Mouse (Mus musculus): ENCODE data around the gene Arl4a. TPM values are rescaled to one million over a fixed set of nuclear protein-coding genes. Genes with fewer than 3 reads are reported as not detected.

Arl4a gene
- polyA plus RNA-seq (2017; shearing (Covaris generic)): 10 to 100 TPM; 83.7 to 93.0 (median 88.4) TPM

DNA sequence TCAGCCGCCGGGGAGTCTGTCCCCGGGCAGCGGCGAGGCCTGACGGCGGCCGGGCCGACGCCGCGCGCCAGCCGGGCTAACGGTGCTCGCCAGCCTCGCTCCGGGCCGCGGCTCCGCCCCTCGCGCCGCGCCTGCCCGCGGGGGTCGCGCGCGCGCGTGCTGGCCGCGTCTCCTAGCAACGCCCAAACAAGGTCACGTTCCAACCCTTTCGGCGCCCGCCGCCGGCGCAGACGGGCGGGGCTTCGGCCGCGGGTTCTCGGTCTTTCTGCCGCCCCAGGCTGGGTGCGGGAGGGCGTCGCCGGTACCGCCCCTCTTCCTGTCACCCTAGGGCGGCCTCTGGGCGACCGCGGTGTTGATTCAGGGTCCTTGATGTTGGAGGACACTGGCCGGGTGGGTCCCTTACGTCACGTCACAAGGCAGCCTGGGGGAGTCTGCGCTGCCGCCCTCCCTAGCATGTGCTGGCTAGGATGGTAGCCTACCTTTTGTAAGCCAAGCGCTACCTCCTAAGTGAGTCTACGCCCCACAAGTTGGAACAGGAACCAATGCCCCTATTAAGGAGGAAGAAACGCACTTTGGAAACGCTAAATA lies at the start of gene Arl4a:
Gene Arl4a (minus strand): TSS at position 150 of the 588 bp plus-strand sequence.
- ATAC-seq: peak; percentile 67

- ATAC-seq: no peak
Measured at GRCm38 (mm10) chr12:40085731-40086322, 48.0 kb upstream of the Arl4a start.

DNA sequence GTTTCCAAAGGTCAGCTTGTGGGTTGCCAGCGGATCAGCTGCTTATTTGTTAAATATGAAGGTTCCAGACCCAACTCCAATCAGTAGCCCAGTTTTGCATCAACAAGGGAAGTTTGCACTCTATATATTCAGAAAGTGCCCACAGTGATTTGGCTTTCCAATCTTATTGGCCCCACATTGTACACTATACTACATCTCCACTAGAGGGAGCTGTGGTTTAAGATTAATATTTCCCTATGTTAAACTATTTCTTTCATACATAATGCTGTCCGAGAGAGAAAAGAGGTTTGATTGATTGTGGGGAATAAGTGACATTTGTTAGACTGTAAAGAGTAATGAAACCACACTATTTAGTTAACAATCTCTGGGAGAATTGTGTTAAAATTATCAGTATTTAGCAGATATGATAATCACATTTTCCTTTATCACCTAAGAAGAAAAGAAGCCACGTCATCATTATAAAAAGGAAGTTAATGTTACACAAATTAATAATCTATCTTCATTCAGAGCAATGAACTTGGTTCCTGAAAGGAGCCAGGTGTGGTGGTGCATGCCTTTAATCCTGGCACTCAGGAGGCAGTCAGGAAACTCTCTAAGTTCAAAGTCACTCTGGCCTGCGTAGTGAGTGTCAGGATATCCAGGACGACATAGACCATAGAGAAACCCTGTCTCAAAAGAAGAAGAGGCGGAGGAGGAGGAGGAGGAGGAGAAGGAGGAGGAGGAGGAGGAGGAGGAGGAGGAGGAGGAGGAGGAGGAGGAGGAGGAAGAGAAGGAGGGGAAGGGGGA lies 44.8 kb upstream of the Arl4a start:
- ATAC-seq: peak; percentile 90

GRCm38 (mm10) chr12:40082048-40082447 lies 44.2 kb upstream of the Arl4a start:
- no peak for ATAC-seq

DNA sequence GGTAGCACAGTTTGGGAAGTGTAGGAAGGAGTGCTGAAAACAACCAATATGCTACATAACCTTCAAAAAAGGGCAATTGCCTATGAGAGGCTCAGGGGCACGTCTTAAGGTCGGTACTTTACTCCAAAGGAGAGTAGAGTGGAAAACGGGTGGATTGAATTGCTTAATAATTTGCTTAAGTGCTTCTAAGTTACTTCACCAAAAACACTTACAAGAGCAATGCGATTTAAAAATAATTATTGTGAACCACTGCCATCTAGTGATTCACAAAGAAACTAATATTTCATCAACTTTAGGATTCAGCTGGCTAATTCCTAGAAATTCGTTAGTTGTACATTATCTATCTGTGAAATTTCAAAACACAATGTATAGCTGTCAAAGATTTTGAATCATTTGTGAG lies 35.8 kb upstream of the Arl4a start:
- ATAC-seq: no peak

DNA sequence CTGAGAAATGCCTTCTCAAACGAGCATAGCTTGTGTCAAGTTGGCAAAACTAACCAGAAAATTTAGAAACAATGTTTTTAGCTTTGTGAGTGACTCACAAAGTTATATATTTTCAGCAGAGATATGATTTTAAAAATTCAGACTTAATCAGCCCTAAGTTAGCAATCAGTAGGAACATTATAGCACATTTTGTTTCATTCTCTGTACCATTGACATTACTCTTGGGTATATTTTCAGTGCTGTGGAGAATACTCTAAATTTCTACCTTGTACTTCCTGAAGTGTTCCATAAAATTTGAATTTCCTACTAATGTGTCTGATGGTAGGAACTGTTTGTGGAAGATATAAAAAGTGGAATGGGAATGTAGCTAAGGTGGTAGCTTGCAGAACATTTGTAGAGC lies 9.2 kb upstream of the Arl4a start:
- no peak for ATAC-seq

DNA sequence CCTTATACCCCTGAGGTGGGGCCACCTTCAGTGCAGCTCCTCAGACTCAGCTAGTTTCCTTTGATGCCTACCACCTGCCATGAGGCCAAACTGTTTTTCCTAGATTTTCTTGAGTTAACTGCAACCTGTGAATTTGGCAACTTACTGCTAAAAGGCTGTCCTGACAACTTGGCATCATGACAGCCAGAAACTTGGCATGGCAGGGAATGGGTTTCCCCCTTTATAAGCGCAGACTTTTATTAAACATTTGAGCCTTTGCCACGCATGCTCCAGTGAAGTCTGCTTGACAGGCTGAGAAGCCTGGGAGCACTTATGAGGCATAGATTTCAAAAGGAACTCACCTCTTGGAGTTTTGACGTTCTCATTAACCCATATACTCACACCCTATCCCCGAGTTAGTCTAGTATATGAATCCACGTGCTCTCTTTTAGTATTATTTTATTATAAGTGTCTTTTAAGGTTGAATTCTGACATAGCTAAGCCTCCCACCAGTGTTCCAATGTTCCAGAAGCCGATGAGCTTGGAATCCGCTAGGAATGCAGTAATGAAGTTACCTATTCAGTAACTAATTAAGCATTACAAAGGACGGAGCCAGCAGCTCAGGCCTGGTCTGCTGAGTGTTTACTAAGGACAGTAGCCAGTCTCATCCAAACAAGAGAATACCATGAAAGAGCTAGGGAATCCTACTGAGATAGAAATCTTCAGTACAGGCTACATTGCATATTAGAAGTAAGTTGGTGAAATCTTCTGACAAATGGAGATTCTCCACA lies 6.2 kb upstream of the Arl4a start:
- no peak for ATAC-seq

DNA sequence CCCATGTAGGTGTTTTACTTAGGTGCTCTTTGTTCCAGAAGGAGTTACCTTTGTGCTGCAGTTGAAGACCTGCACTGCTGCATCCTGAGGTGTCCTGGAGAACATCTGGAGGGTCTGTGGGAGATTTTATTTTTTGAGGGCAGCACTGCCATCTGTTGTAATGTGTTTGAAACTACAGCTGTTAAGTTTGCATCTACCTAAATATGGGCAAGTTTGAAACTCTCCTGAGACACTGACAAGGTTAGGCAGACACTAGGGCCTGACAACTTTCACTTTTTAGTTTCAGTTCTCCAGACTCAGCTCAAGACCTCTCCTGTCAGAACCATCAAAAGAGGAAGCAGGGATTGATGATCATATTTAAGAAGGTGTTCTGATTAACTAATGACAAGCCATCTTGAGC lies 2.2 kb upstream of the Arl4a start:
- peak; percentile 8 for ATAC-seq

DNA sequence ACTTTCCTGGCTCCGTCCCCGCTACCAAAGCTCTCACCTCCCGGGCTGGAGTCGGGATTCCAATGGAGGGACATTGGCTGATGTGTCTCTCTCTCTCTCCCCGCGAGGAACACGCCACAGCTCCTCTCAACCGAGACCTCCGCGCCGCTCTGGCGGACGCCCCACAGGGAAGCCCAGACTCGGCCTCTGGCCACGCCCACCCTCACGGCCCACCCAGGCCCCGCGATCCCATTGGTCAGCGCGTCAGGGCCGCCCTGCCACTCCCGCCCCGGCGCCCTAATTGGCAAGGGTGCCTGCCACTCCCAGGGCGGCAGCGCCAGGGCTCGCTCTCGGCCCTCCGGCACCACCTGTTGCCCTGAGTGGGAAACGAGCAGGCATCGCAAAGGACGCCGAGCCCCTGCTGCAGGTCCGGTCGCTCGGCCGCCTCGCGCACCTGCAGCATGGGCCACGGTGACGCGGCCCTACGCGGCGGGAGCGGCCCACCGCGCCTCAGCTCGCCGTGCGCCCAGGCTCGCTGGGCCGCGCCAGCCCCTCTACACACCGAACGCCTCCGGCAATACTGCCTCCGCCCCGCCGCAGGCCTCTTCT lies 505 bp downstream of the Arl4a start:
- peak; percentile 77 for ATAC-seq

DNA sequence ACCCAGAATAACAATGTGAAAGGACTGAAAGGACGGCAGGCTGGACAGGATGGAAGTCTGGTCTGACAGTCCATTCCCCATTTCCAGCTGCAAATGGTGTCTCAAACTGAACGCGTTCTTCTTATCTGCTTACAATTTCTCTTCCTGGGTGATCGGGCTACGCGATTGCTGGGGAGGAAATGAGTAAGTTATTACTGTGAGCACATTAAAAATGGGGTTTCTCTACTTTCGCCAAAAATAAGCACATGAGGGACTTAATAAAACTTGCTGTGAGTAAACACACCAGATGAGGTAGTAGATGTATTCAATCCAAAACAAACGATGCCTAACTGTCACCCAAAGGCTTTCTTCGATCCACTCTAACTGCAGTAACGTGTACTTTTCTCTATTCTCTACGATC lies 1.2 kb downstream of the Arl4a start:
- peak; percentile 33 for ATAC-seq

DNA sequence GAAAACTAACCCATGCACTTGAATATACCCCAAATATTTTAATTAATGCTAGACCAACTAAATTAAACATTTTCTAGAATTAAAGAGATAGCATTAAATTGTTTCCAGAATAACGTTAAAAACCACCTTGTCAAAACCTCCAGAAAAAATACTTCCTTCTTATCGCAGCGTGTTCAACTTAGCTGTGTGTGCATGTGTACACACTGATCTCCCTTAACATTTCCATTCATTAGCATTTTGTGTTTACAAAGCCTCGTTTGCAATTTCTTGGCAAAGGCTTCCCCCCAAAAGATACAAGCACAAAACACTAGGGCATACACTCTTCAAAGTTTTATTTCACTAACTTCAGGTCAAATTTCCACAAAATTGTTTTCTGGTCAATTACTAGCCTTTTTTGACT lies 2.3 kb downstream of the Arl4a start:
- ATAC-seq: no peak

GRCm38 (mm10) chr12:40029201-40029600 lies 8.6 kb downstream of the Arl4a start:
- no peak for ATAC-seq

- ATAC-seq: no peak
Measured at GRCm38 (mm10) chr12:40027846-40028245, 10.0 kb downstream of the Arl4a start.

DNA sequence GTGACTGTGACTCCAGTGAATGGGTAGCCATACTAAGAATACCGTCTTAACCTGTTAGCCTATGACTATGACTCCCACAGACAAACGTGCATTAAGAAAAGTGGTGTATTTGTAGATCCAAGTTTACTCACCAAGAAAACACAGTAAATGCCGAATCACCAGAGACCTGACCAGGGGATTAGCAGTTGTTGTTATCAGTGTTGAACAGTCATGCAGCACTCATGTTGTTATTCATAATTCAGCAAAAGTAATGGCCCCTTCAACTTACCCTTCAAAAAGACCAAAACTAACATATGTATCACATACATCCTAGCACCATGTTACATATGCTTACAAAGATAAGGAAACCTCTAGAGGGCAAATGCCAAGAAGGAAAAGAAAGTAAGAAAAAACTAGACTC lies 10.4 kb downstream of the Arl4a start:
- no peak for ATAC-seq

DNA sequence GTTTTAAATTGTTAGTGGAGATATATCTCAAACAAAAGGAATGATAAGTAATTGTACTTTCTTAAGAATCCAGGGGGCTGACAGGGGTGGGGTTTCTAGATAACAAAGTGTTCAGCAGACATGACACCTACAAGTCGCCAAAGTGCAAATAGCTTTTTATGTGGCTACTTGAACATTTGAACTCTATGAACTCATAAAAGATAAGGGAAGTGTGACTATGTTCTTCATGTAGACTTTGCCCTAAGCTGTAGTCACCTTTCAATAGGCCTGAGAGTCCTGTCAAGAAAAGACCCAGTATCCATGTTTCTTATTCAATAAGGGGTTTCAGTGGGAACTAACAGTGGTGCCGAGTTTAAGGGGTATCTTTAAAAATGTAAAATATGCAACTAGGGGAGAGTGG lies 13.9 kb downstream of the Arl4a start:
- ATAC-seq: no peak

- no peak for ATAC-seq
Measured at GRCm38 (mm10) chr12:40023014-40023642, 14.7 kb downstream of the Arl4a start.

DNA sequence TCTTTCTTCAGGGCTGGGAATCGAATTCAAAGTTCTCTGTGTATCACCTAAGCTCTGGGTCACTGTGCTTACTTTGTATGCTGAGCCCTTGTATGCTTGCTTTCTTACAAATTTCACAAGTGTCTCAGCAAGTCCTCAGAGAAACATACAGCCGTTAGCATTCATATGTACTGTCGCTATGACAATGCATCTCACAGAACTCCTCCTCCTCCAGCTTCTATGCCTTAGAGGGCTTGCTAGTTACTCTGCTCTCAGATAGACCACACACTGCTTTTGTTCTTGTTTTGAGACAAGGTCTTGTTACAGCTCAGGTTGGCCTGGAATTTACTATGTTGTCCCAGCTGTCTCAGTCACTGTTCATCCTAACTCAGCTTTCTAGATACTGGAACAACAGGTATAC lies 15.5 kb downstream of the Arl4a start:
- ATAC-seq: no peak

DNA sequence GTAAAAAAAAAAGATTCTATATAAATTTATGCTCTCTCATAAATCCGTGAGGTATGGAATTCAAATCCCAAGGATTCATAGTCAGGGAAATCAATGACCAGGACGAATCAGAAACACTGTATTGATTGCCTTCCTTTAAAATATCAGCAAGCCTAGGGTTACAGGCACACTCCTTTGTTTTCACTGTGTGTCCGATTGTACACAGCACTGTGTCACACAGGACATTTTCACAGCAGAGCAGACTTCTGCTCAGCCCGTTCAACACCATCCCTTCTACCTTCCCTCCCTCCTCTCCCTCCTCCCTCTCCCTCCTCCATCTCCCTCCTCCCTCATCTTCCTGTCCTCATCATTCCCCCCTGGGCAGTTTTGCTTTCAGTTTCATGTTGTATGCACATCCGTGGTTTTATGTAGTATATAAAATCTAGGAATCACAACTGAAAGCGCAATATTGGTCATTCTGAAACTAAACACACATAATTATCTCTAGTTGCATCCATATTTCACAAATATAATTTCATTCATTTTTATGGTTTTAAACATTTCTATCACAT lies 19.8 kb downstream of the Arl4a start:
- peak; percentile 68 for ATAC-seq

DNA sequence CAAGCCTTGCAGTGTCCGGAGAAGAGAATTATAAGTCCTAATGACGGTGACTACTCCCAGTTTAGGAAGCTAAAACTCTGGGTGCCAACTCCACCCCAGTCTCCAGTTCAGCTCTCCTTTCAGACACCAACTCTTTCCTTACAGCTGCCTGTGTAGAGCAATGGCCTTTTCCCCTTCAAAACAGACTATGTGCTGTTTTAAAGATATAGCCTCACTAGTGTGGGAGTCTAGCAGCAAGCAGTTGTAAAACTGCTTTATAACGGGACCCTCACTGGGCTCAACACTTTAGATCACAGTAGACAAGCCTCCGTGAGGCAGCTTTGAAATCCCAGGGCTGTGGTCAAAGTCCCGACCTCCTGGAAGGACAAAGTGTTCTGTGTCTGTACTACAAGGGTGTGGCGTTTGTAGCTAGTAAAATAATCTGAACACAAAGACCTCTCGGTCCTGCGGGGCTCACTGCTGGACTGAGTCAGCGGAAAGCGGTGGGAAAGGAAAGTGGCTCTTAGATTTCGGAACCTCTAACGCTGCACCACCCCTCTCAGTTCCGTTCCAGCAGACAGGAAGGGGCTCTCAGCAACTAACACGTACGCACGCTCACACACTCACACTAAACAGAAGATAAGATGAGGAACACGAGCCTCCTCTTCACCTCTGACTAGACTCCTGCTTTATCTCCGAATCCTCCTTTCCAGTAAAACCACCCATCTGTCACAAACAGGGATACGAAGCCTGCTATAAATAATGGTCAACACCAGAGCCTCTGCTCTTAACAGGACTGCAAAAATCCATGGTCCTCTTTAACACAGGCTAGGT lies 21.0 kb downstream of the Arl4a start:
- peak; percentile 88 for ATAC-seq

DNA sequence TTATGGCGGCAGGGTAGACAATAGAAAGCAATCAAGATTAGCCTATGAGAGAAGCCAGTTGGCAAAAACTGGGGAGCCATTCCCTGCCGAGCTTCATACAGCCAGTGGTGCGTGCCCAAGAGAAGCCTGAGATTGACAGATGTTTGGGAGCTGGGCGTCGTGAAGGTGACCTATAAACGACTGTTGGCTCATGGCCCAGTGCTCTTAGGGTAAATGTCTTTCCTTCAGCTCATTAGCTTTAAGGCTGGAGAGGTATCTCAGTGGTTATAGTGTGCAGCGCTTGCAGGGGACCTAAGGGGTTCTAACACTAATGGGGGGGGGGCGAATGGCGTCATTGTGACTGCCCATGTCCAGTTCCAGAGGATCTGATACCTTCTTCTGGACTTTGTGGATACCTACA lies 21.8 kb downstream of the Arl4a start:
- no peak for ATAC-seq

DNA sequence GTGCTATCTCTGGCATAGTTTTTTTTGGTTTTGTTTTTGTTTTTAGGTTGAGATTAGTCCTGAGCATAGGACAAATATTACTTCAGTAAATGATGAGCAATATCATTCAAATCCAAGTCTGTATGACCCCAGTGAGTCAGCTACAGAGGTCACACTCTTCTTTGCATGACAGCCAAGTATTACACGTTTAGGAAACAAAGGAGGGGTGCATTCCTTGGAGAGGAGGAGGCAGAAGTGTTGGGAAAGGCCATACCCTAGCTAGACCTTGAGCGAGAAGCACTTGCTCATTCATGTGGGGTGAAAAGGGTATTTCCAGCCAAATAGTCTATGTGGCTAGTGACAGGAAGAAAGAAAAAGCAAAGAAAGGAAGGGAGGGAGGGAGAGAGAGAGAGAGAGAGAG lies 28.0 kb downstream of the Arl4a start:
- ATAC-seq: no peak
